In the genomic region with DNA sequence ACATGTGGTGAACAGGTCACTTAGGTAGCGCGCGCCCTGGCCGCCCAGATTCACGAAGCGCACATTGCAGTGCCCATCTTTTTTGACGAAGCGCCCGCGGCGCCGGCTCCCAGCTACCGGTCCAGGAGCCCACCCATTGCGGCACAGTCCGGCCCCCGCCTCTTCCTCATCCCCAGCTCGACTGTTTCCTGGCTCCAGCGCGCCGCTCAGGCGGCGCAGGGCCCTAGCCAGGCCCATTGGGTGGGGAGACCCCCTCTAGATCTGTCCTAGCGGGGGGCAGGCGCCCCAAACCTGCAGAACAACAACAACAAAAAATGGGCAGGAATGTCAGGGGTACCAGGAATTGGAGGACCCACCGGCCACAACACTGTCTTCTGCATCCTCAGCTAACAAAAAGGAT, we compare ENCODE assay signal across 11 mouse cellular contexts. TPM values are rescaled to one million over a fixed set of nuclear protein-coding genes. Genes with fewer than 3 reads are reported as not detected.
A peak's percentile ranks its signal among the peaks of the same experiment; 100 is the strongest.
DNase-seq lines count a peak whose midpoint lies in the region; ATAC-seq lines count a peak whose summit lies in the region.
"Had no signal": no experiment of that assay in that cellular context is flagged by ENCODE, and none has a peak within 500 bp of the region (broad histone marks: within the 10 kb centered on the region; RNA-seq: fewer than 3 reads in every experiment).

No protein-coding gene starts in this region.

- no peaks in the 10 kb centered on the region; the same call in none of the 2 replicates for H3K36me3 ChIP-seq in lung, embryonic 16.5 days (ENCODE audit: control insufficient read depth, insufficient read depth, low read length)
- H3K36me3 ChIP-seq in hindbrain, embryonic 15.5 days: peaks cover 2% of the 10 kb centered on the region
- H3K36me3 ChIP-seq in midbrain, embryonic 16.5 days (ENCODE audit: control insufficient read depth, insufficient read depth, low read length): peaks cover 5% of the 10 kb centered on the region

- WGBS in lung, embryonic 16.5 days: 11% methylated on average over 25 of the region's 25 CpGs
- 12% methylated on average over 25 of the region's 25 CpGs for WGBS in hindbrain, embryonic 15.5 days
- 17% methylated on average over 13 of the region's 25 CpGs for WGBS in midbrain, embryonic 16.5 days

- no peaks in the 10 kb centered on the region for H3K27me3 ChIP-seq in lung, embryonic 16.5 days (ENCODE audit: control insufficient read depth, insufficient read depth, low read depth, low read length)
- peaks cover 5% of the 10 kb centered on the region for H3K27me3 ChIP-seq in hindbrain, embryonic 15.5 days
- no peaks in the 10 kb centered on the region for H3K27me3 ChIP-seq in midbrain, embryonic 16.5 days (ENCODE audit: control insufficient read depth, insufficient read depth, low read depth, low read length)

- H3K9me3 ChIP-seq in lung, embryonic 16.5 days (ENCODE audit: control insufficient read depth, low read length): no peaks in the 10 kb centered on the region
- no peaks in the 10 kb centered on the region for H3K9me3 ChIP-seq in hindbrain, embryonic 15.5 days
- no peaks in the 10 kb centered on the region for H3K9me3 ChIP-seq in midbrain, embryonic 16.5 days (replicated peaks; ENCODE audit: control insufficient read depth, low read length, poor library complexity, severe bottlenecking)

- ATAC-seq in lung, embryonic 16.5 days (ENCODE audit: low read depth): no peak
- ATAC-seq in hindbrain, embryonic 15.5 days (ENCODE audit: low FRiP score, low read depth): no peak
- ATAC-seq in midbrain, embryonic 16.5 days: no peak

- DNase-seq in heart, adult 11 months: peak; percentile 83
- no peak for DNase-seq in heart, postnatal 14 days
- DNase-seq in lung, postnatal 4 days: no peak
- DNase-seq in adrenal gland, adult 18-20 months (ENCODE audit: low spot score in 2 of 2): no peak
- DNase-seq in left cerebral cortex, postnatal 36 days (ENCODE audit: low spot score in 2 of 2): no peak
- DNase-seq: B cell, adult 2 months; right cerebral cortex, postnatal 25 days; thymus, adult 2 months had no signal

- intact Hi-C loops in heart, postnatal 14 days (cut with DNase I): no loop called here
- intact Hi-C loops in left cerebral cortex, postnatal 36 days (cut with DNase I): no loop called here

- H3K4me3 ChIP-seq in lung, embryonic 16.5 days (ENCODE audit: low read length): peak overlapping the region; percentile 21; the same call in 1 of the 2 replicates
- no peak overlapping the region for H3K4me3 ChIP-seq in hindbrain, embryonic 15.5 days
- no peak overlapping the region for H3K4me3 ChIP-seq in midbrain, embryonic 16.5 days (ENCODE audit: low read depth, low read length)

- H3K27ac ChIP-seq in lung, embryonic 16.5 days (ENCODE audit: low read length): no peak overlapping the region
- H3K27ac ChIP-seq in hindbrain, embryonic 15.5 days (replicated peaks): no peak overlapping the region
- no peak overlapping the region for H3K27ac ChIP-seq in midbrain, embryonic 16.5 days (ENCODE audit: low read length)

- no peak overlapping the region for H3K9ac ChIP-seq in lung, embryonic 16.5 days (ENCODE audit: low read length)
- H3K9ac ChIP-seq in hindbrain, embryonic 15.5 days: no peak overlapping the region
- no peak overlapping the region for H3K9ac ChIP-seq in midbrain, embryonic 16.5 days (ENCODE audit: low read depth, low read length)

- H3K4me2 ChIP-seq in lung, embryonic 16.5 days (ENCODE audit: low read depth, low read length): peak overlapping the region; percentile 38
- peak overlapping the region; percentile 30 for H3K4me2 ChIP-seq in hindbrain, embryonic 15.5 days
- H3K4me2 ChIP-seq in midbrain, embryonic 16.5 days (ENCODE audit: low read length): peak overlapping the region; percentile 8; the same call in 1 of the 2 replicates

- peaks cover 4% of the 10 kb centered on the region for H3K4me1 ChIP-seq in lung, embryonic 16.5 days (replicated peaks; ENCODE audit: control insufficient read depth, insufficient read depth, low read length)
- H3K4me1 ChIP-seq in hindbrain, embryonic 15.5 days (replicated peaks): peaks cover 11% of the 10 kb centered on the region
- peaks cover 12% of the 10 kb centered on the region for H3K4me1 ChIP-seq in midbrain, embryonic 16.5 days (ENCODE audit: control insufficient read depth, insufficient read depth, low read length)

RNA-seq across cellular contexts. Expression of gene Kcnj14, which starts 4.7 kb away (rescaled TPM):
- under 1 TPM; 0.74 to 1.00 TPM for total RNA-seq in heart, postnatal 14 days (2021)
- 0.68 and 1.3 TPM in 2 replicates for polyA plus RNA-seq in lung, embryonic 16.5 days (2015; fragmentation: Nextera tagmentation; extraction: Ambion mirVana)
- 1.1 and 1.6 TPM in 2 replicates for polyA plus RNA-seq in hindbrain, embryonic 15.5 days (2015; fragmentation: Nextera tagmentation; extraction: Ambion mirVana)
- polyA plus RNA-seq in midbrain, embryonic 16.5 days (2015; fragmentation: Nextera tagmentation; extraction: Ambion mirVana): 1.2 and 1.3 TPM in 2 replicates
- total RNA-seq in adrenal gland, adult 18-20 months (2021): under 1 TPM; 0.19 to 0.20 TPM
- 1 to 10 TPM; 2.3 to 3.0 TPM for total RNA-seq in left cerebral cortex, postnatal 36 days (2021)

RNA-seq across cellular contexts. Expression of gene Cyth2, which starts 5.5 kb away (rescaled TPM):
- total RNA-seq in heart, postnatal 14 days (2021): 10 to 100 TPM; 73.9 to 77.1 TPM
- polyA plus RNA-seq in lung, embryonic 16.5 days (2015; fragmentation: Nextera tagmentation; extraction: Ambion mirVana): 108 and 112 TPM in 2 replicates
- polyA plus RNA-seq in hindbrain, embryonic 15.5 days (2015; fragmentation: Nextera tagmentation; extraction: Ambion mirVana): 271 and 286 TPM in 2 replicates
- polyA plus RNA-seq in midbrain, embryonic 16.5 days (2015; fragmentation: Nextera tagmentation; extraction: Ambion mirVana): 275 and 307 TPM in 2 replicates
- 100 to 1,000 TPM in 1 of 2 experiments, 10 to 100 TPM in 1; 92.9 to 117 TPM for total RNA-seq in adrenal gland, adult 18-20 months (2021)
- 100 to 1,000 TPM; 199 to 210 TPM for total RNA-seq in left cerebral cortex, postnatal 36 days (2021)

RNA-seq across cellular contexts. Expression of gene Grwd1, which starts 10.9 kb away (rescaled TPM):
- 10 to 100 TPM in 1 of 2 experiments, 1 to 10 TPM in 1; 8.6 to 12.5 TPM for total RNA-seq in heart, postnatal 14 days (2021)
- polyA plus RNA-seq in lung, embryonic 16.5 days (2015; fragmentation: Nextera tagmentation; extraction: Ambion mirVana): 50.0 and 51.4 TPM in 2 replicates
- 41.8 and 43.1 TPM in 2 replicates for polyA plus RNA-seq in hindbrain, embryonic 15.5 days (2015; fragmentation: Nextera tagmentation; extraction: Ambion mirVana)
- polyA plus RNA-seq in midbrain, embryonic 16.5 days (2015; fragmentation: Nextera tagmentation; extraction: Ambion mirVana): 38.4 and 45.8 TPM in 2 replicates
- total RNA-seq in adrenal gland, adult 18-20 months (2021): 10 to 100 TPM; 33.0 to 36.0 TPM
- 10 to 100 TPM; 19.5 to 21.0 TPM for total RNA-seq in left cerebral cortex, postnatal 36 days (2021)

RNA-seq across cellular contexts. Expression of gene Sult2b1, which starts 35.4 kb away (rescaled TPM):
- total RNA-seq in heart, postnatal 14 days (2021): not detected
- polyA plus RNA-seq in lung, embryonic 16.5 days (2015; fragmentation: Nextera tagmentation; extraction: Ambion mirVana): 6.6 and 7.9 TPM in 2 replicates
- 6.3 TPM in 2 replicates for polyA plus RNA-seq in hindbrain, embryonic 15.5 days (2015; fragmentation: Nextera tagmentation; extraction: Ambion mirVana)
- 6.1 and 6.4 TPM in 2 replicates for polyA plus RNA-seq in midbrain, embryonic 16.5 days (2015; fragmentation: Nextera tagmentation; extraction: Ambion mirVana)
- total RNA-seq in adrenal gland, adult 18-20 months (2021): 1 to 10 TPM in 1 of 2 experiments, under 1 TPM in 1; 0.77 to 1.1 TPM
- 10 to 100 TPM; 11.4 to 13.8 TPM for total RNA-seq in left cerebral cortex, postnatal 36 days (2021)

RNA-seq across cellular contexts. Expression of gene Lmtk3, which starts 36.3 kb away (rescaled TPM):
- under 1 TPM in 1 of 2 experiments, not detected in 1; 0.12 TPM for total RNA-seq in heart, postnatal 14 days (2021)
- polyA plus RNA-seq in lung, embryonic 16.5 days (2015; fragmentation: Nextera tagmentation; extraction: Ambion mirVana): 0.72 and 1.0 TPM in 2 replicates
- 20.1 and 24.8 TPM in 2 replicates for polyA plus RNA-seq in hindbrain, embryonic 15.5 days (2015; fragmentation: Nextera tagmentation; extraction: Ambion mirVana)
- 19.6 and 26.7 TPM in 2 replicates for polyA plus RNA-seq in midbrain, embryonic 16.5 days (2015; fragmentation: Nextera tagmentation; extraction: Ambion mirVana)
- total RNA-seq in adrenal gland, adult 18-20 months (2021): 1 to 10 TPM; 6.2 to 8.4 TPM
- total RNA-seq in left cerebral cortex, postnatal 36 days (2021): 100 to 1,000 TPM; 225 to 267 TPM
